Mouse (Mus musculus): Measurements from ENCODE around the gene Trim14.
"Not testable (repeated sequence)": the region's sequence is repeated elsewhere in the genome, so short reads cannot be mapped to it uniquely, and the experiment has no call there.

GRCm38 (mm10) chr4:46575509-46576284, 39.8 kb upstream of the Trim14 start:
- TF ChIP-seq EP300 (optimal IDR thresholded peaks at IDR 0.05); CTCF (IDR thresholded peaks at IDR 0.05; ENCODE audit: low read depth): not testable (repeated sequence)
